Mouse (Mus musculus) olfactory bulb, adult 2 months (tissue): Measurements from ENCODE around the gene Trpc7. TPM values are rescaled to one million over a fixed set of nuclear protein-coding genes. Genes with fewer than 3 reads are reported as not detected.

Source experiments
- H3K27ac ChIP-seq: fragments of 200-500 bp; 2 replicates; pipeline ENCODE4 v1.5.1; 2012; ENCODE audit warnings: low read depth, low read length; ENCODE audit not compliant: insufficient read depth
- H3K4me1 ChIP-seq: fragments of 200-500 bp; 2 replicates; pipeline ENCODE4 v1.6.1; 2012; ENCODE audit warnings: low read length; ENCODE audit not compliant: control insufficient read depth, insufficient read depth
- H3K4me3 ChIP-seq: fragments of 200-500 bp; 2 replicates; pipeline ENCODE4 v1.5.1; 2012; ENCODE audit warnings: mild to moderate bottlenecking, low read depth, low read length, moderate library complexity; ENCODE audit not compliant: insufficient read depth
- CTCF ChIP-seq: fragments of 200-500 bp; IDR thresholded peaks from 2 replicates; pipeline ENCODE4 v1.5.1; 2012; ENCODE audit warnings: low read depth, mild to moderate bottlenecking, low read length, moderate library complexity; ENCODE audit not compliant: insufficient read depth
- POLR2A ChIP-seq: fragments of 200-500 bp; IDR thresholded peaks from 2 replicates; pipeline ENCODE4 v1.6.1; 2012; ENCODE audit warnings: mild to moderate bottlenecking, low read depth, low read length, moderate library complexity; ENCODE audit not compliant: insufficient read depth
- WGBS: fragments of 180-500 bp; shearing (Covaris S2); methylation state at CpG from one replicate; pipeline ENCODE4 v1.1.7; 2018; 5-methylcytosine and 5-hydroxymethylcytosine counted together
- polyA plus RNA-seq: library from polyadenylated mRNA; stranded (reverse); fragments of >200 nt; gene quantifications from 2 replicates; pipeline ENCODE4 v1.2.4, GENCODE M21; 2012; ENCODE audit warnings: low replicate concordance; ENCODE audit not compliant: missing spikeins, insufficient read depth, insufficient read length

The Trpc7 gene
- not detected in 2 replicates for polyA plus RNA-seq

DNA sequence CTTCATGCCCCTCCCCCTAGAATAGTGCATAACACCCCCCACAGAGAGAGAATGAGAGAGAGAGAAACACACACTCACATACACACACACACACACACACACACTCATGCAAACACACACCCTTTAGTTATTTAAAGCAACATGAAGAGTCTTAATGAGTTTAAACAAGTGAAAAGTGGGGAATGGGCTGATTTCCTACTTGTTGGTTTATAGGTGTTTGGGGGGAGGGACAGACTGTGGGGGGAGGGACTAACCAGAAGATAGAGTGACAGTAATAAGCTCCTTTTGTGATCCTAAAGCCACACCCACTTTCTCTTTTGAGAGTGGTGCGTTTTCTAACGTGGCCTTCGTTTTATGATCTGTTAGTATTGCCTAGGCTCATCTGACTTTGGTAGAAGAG lies at the start of gene Trpc7:
Trpc7 (minus strand) TSS at position 101 of the 400 bp plus-strand sequence.
- 66% methylated on average over 3 of the region's 3 CpGs for WGBS
- Histone ChIP-seq H3K4me3 (peak within 1 kb of the TSS; percentile 20; the same call in 1 of the 2 replicates), H3K4me1 (no peaks in the 10 kb centered on the region; the same call in 1 of the 2 replicates), H3K27ac (no peak within 1 kb of the TSS)
- TF ChIP-seq CTCF = no peak
- no peak for TF ChIP-seq POLR2A

DNA sequence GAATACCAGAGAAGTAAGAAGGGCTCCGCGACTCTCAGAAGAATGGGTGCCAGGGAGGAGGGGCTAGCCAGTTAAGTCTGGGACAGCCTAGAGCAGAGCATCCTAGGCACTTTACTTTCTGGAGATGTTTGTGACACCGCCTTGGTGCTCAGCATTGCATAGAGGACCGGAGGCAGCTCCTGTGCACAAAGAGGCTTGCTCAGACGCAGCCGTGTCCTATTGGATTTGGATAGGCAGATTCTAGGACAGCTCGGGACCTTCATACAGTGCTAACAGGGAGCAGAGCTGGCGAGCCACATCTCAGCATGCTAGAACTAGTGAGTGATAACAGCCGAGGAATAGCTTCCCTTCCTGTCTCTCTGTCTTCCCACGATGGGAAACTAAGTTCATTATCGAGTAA lies 43.5 kb upstream of the Trpc7 start:
- no peak for TF ChIP-seq POLR2A
- TF ChIP-seq CTCF = no peak
- no peak overlapping the region for H3K27ac ChIP-seq
- H3K4me1 ChIP-seq = no peaks in the 10 kb centered on the region
- 87% methylated on average over 11 of the region's 11 CpGs for WGBS
- H3K4me3 ChIP-seq = no peak overlapping the region

DNA sequence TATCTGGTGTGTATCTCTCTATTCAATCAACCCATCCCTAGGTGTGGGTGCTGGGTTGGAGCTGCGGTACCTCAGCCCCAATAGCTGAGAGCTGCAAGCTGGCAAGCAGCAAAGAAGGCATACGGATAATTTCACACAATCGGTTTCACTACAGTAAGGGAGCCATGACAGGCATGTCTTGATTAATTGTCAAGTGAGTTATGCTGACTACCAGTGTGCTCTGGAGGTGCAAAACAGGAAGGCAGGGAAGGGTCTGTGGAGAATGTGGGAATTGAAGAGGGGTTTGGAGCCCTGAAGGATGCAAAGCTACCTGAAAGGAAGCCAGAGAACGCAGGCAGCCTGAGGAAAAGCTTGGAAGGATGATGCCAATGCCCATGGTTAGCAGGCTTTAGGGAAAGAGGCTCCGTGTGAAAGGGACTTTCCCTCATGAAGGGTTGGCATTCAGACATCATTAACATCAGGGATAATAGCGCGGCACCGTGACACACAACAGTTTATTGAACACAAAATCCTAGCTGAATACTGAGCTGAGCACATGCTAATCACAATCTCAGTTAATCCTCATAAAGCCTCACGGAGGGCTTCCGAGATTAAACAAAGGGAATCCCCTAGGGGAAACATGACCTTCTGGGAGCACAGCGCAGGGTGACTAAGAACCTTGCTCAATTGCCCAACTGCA lies 38.2 kb upstream of the Trpc7 start:
- TF ChIP-seq POLR2A (no peak), CTCF (no peak)
- no peak overlapping the region for H3K4me3 ChIP-seq
- no peak overlapping the region for H3K27ac ChIP-seq
- WGBS = 50% methylated on average over 11 of the region's 11 CpGs
- 0 out of 2 replicates have a peak, but pooled peaks cover 2% of the 10 kb centered on the region for H3K4me1 ChIP-seq

DNA sequence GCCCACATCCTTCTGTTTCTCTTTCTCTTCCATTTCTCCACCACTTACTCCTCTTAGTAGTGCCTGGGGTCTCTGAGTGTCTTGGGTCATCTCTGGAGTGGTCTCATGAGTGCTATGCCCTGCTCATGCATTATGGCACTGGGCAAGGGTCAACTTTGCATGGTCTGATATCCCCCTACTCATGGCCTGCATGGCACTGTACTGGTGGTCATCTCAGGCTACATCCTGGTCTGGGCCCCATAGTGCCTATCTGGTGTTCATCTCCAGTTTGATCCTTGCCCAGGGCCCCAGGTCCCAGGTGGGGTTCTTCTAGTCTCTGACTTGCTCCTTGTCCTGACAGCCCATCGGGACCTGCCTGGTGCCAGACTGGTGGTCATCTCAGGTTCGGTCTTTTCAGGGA lies 34.6 kb upstream of the Trpc7 start:
- WGBS = 91% methylated on average over 2 of the region's 2 CpGs
- Histone ChIP-seq H3K27ac (no peak overlapping the region), H3K4me1 (0 out of 2 replicates have a peak, but pooled peaks cover 2% of the 10 kb centered on the region), H3K4me3 (no peak overlapping the region)
- TF ChIP-seq CTCF (no peak), POLR2A (no peak)

DNA sequence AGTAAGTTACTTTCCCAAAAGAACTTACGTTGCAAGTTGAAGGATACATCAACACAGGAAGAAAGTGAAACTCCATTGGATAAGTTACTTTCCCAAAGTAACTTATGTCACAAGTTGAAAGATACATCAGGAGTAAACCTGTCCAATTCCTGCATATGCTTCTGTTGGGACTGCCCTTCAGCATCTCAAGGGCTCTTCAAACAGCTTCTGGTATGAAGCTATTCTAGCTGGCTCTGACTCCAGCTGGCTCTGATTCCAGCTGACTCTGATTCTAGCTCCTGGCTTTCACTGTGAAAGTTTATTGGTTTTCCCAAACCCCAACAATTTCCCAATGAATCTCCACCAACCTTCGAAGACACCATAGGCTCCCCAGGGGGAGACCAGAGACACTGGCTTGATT lies 27.2 kb upstream of the Trpc7 start:
- WGBS = 84% methylated on average over 2 of the region's 2 CpGs
- no peak overlapping the region for H3K4me3 ChIP-seq
- TF ChIP-seq CTCF (no peak), POLR2A (no peak)
- no peaks in the 10 kb centered on the region for H3K4me1 ChIP-seq
- no peak overlapping the region for H3K27ac ChIP-seq

DNA sequence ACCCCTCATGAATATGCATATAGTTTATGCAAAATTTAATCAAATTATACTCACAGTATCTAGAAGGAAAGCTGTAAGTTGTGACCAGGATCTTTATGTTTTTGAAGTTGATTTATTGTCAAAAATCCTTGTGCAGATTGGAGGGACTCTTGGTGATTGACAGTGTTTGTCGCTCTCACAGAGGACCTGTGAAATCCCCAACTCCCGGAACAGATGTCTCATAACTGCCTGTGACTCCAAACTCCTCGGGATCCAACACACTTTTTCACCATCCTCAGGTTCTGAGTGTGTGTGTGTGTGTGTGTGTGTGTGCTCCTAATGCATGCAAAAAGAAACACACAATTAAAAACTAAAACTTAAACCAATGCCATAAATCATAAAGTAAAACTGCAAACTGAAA lies 25.5 kb upstream of the Trpc7 start:
- WGBS = 83% methylated on average over 3 of the region's 3 CpGs
- Histone ChIP-seq H3K4me1 (no peaks in the 10 kb centered on the region), H3K4me3 (no peak overlapping the region), H3K27ac (no peak overlapping the region)
- TF ChIP-seq POLR2A (no peak), CTCF (no peak)

DNA sequence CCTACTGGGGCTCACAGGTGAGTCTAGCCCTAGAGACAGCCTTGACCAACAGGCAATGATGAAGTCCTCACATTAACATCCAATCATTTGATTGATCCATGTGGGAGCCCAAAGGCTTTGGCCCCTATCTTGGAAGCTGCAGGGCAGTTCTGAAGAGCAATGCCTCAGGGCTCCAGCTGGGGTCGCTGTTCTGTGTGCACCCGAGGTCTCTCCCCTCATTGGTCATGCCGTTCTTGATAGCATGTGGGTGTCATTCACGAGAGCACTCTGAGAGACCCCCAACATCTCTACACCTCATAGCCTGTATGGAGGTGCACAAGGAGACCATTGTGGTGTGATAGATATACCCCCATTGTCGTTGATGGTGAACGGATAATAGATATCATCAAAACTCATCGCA lies 18.9 kb upstream of the Trpc7 start:
- H3K27ac ChIP-seq = no peak overlapping the region
- no peak for TF ChIP-seq CTCF
- TF ChIP-seq POLR2A = no peak
- peaks cover 6% of the 10 kb centered on the region; the same call in 1 of the 2 replicates for H3K4me1 ChIP-seq
- 71% methylated on average over 7 of the region's 7 CpGs for WGBS
- no peak overlapping the region for H3K4me3 ChIP-seq

DNA sequence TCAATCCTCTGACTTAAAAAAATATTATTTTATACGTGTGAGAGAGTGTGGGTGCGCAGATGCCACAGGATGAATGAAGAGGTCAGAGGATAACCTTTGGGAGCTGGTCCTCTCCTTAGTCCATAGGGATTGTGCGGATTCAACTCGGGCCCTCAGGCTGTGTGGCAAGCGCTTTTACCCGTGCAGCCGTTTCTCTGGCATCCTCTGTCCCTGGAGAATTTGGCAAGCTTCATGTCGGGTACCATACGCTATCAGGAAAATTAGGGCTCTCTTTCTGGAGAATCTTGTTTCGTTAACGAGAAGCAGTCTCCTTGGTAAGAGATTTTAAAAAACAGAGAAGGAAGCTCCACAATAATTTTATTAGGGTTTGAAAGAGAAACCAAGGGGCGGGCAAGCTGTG lies 15.3 kb upstream of the Trpc7 start:
- Histone ChIP-seq H3K4me1 (peaks cover 6% of the 10 kb centered on the region; the same call in 1 of the 2 replicates), H3K27ac (no peak overlapping the region), H3K4me3 (no peak overlapping the region)
- WGBS = 57% methylated on average over 12 of the region's 12 CpGs
- TF ChIP-seq POLR2A (no peak), CTCF (no peak)

DNA sequence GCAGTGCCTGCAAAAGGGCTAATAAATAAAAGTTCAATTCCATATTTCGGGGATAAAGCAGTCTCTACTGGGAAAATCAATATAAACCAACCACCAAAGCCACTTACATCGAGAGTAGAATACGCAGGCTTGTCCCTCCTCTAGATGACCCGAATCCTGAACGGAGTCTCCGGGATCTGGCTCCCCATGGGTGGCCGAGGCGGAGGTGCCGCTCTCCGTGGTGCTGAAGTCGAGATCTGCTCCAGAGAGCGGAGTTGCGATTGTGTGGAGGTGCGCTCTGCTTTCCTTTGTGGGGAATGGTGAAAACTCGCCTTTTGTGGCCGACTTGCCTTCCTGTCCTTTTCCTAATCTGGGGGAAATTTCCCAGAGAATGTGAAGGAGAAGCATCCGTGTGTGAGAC lies 407 bp downstream of the Trpc7 start:
- H3K4me3 ChIP-seq = peak overlapping the region; percentile 20; the same call in 1 of the 2 replicates
- no peak overlapping the region for H3K27ac ChIP-seq
- H3K4me1 ChIP-seq = no peaks in the 10 kb centered on the region; the same call in 1 of the 2 replicates
- 12% methylated on average over 17 of the region's 17 CpGs for whole genome bisulfite sequencing
- TF ChIP-seq CTCF = no peak
- TF ChIP-seq POLR2A = no peak
